Mouse (Mus musculus) cerebellum, adult 18-20 months (tissue): Measurements from ENCODE around the gene Bcl2.

Source experiments
- DNase-seq, 2 experiments: peaks; one replicate each; pipeline ENCODE4 v3.0.0; 2021

Bcl2 gene

DNA sequence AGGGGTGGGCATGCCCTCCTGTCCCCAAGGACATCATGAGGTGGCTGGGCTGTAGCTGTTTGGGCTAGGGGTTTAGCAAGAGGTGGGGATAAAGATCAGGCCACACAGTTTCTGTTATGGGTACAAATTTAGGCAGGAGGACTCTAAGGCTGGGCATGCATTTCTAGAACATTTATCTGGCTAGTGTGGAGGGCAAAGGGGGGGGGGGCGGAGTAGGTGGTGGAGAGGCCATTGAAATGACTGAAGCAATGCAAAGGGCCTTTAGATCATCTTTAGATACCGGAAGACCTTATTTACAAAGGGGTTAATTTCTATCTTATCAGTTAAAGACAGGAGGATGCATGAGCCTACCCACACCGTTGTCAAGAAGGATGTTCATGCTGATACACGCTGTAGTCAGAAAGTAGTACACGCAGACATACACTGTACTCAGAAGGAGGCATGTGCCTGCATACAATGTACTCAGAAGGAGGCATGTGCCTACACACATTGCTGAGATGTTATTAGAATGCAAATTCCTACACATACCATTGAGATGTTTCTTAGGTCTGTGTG is 55.7 kb downstream of the Bcl2 start:
- no peak for DNase-seq

DNA sequence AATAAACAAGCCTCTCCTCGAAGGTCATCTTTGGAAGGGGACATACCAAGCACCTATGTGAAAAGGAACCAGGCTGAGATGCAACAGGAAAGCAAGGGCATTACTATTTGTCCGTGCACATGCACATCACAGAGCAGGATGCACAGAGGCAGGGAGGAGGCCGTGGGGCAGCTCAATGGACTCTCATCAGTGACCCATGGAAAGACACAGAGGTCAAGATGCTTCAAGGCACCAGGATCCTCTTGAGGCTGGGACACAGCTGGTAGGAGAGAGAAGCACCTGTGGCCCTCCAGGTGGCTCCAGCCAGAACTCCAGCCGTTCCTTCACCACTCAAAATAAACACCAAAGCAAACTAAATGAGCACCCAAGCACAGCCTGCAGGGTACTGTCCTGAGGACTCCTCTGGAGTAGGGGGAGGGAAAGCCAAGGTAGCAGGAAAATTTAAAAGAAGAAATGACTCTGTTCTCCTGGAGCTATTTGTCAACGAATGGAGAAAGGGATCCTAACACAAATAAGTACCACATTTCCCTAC is 57.8 kb downstream of the Bcl2 start:
- no peak for DNase-seq

DNA sequence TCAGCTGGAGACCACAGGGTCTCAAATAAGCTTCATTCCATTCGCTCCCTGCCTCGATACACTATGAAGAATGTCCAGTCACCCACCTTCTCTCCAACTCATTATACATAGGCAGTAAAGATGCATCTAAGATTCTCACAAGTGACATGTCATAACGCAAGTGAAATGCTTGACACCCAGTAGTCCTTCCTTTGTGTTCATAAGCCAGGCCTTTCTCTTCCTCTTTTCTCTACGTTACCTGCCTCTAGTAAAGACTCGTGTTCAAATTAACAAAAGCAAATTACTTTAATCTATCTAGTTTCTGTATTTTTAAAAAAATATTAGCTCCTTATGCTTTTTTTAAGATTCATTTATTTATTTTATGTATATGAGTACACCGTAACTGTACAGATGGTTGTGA is 59.8 kb downstream of the Bcl2 start:
- no peak for DNase-seq

DNA sequence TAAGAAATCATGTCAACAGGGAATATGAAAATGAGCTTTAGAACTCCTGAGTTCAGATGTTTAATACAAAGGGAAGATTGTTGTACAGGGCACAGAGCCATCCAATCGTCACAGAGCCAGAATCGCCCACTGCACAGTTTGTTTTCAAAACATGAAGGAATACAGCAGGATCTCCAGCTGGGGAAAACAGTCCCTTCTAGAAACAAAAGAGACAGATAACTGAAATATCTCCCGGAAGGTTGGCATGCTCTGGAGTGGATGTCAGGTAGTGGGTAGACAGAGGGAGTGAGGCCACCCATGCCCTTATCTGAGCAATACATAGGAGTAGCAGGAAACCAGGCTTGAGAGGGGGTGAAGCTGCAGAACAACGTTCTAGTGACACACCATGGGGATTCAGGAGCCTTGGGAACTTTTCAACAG is 60.6 kb downstream of the Bcl2 start:
- no peak for DNase-seq

DNA sequence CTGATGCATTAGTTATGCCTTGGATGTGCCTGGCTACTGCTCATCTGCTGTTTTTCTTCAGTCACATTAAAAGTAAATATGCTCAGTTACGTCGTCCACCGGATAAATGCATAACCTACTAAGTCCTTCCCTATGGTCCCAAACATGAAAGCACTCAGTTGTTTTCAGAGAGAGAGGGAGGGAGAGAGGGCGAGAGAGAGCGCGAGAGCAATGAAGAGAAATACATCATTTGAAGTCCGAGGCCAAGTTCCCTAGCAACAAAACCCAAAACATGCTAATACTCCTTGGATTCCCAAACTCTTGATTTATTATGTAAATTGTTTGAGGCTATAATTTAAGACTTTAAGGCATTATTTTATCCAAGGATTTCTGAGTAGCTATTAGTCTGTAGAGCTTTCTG is 62.9 kb downstream of the Bcl2 start:
- no peak for DNase-seq

DNA sequence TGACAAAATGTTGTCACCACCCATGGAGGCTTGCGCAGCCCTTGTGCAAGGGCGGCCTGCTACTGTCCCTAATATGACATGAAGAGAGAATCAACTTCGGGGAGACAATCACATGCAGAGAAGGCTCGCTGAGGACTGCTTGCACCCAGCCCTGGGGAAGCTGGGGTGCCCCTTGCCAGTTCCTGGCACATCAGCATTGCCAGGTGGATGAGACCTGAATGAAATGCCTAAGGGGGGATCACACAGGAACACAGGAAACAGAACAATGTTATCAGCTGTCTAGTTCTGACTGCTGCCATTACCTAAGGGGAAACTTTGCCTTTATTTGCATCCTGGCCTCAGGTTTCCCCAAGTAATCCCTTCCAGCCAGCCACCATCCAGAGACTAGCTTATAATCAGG is 63.6 kb downstream of the Bcl2 start:
- no peak for DNase-seq

DNA sequence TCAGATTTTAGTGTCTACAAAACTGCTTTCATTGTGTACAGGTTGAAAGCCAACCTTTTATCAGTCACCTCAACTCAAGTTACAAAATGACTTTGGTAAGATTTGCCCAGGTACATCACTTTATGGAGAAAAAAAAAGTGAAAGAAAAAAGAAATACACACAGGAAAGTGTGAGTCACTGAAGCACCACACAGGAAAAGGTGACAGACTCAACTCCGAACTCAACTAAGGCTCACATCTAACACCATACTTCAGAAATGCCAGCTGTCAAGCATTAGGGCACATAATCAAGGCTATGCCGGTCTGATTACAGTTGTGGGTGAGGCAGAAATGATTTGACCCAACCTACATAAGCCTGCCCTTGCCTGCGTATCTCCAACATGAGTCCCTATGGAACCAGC is 66.7 kb downstream of the Bcl2 start:
- DNase-seq = no peak

DNA sequence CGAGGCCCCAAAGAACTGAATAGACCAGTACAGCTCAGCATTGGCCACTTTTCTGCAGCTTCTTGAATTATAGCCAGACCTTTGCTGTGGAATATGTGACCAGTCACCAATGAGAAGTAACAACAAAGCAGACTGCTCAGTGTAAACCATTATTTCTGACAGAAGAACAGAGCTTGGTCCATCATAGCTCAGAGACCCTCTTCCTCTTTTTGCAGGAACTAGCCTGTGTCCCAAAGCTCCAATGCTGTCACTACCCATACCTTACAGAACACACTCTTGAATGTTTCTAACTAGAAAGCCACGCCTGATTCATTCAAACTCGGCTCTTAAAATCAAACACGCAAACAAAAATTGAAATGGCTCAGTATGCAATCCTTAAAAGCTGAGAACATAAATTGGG is 69.5 kb downstream of the Bcl2 start:
- DNase-seq = no peak

DNA sequence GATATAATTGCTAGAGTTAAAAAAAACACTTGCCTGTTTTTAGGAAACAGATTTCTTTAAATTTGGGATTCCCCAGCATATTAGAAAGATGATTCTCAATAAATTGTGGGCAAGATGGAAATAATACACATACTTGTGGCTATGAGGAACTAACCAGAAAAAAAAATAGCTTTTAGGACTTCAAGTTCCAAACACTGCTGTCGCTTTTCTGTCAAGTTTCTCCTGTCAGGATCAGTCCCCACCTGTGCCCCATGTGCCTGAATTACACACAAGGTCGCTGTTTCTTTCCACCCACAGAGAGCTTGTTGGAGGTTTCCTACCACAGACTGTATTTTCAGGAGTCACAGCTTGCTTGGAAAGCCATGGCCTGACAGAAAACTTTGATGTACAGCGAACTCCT is 70.5 kb downstream of the Bcl2 start:
- no peak for DNase-seq

DNA sequence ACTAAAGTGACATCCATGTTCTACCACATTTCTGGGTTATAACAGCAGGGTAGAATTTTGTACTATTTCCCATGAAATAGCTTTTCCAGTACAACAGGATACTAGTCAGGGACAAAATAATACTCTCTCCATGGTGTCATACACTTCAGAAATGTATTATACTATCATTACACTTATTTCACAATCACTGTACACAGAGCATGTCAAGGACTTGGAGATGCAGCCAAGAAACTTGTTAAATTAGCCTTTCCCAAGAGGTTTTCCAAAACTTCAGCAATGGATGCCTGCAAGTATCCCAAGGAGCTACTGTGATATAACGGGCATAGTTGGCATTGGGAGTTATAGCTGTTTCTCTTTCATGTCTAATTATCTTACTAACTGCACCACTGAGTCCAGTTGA is 73.5 kb downstream of the Bcl2 start:
- no peak for DNase-seq

DNA sequence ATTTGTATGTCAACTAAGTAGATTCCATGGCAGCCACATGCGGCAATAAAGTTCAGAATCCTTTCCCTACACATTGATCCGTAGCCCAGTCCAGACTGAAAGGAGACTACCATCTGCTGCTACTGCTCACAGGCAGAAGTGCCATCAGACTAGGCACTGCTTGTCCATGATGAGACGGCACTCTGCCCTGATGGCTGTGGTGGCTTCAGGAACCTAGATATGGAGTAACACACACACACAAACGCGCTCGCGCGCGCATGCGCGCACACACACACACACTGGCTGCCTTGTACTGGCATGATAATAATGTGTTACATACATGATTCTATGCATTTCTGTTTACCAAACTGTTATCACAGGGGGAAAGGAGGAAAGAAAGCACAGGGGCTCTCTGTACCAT is 76.4 kb downstream of the Bcl2 start:
- no peak for DNase-seq

DNA sequence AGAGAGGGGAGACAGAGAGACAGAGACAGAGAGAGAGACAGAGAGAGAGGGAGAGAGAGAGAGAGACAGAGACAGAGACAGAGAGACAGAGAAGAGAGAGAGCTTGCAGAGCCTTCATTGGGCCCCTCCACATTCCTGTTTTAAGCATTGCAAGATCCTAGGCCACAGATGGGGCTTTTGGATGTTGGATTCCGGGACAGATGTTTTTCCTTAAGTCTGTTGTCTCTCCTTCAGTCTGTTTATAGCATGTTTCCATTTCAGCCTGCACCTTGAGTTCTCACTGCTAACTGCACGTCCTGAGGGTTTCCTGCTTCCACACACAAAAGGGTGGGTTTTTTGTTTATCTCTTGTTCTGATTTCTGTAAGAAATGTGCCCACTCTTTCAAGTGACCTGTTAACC is 77.4 kb downstream of the Bcl2 start:
- no peak for DNase-seq

DNA sequence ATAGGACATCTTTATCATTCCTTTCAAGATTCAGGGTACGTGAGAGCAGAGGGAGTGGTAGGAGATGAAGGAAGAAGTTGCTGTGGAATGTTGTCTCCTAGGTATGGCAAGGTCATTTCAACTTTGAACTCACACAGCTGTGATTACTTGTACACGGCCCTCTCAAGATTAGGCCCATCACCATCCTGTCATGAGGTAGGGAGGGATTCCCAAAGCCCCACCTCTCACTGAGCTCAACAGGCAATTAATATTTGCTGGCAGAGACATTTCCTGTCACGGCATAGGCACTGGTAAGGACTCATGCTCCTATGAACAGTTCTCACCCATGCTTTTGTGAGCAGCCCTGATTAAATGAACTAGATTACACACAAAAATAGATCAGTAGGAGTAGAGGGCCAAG is 80.9 kb downstream of the Bcl2 start:
- no peak for DNase-seq

DNA sequence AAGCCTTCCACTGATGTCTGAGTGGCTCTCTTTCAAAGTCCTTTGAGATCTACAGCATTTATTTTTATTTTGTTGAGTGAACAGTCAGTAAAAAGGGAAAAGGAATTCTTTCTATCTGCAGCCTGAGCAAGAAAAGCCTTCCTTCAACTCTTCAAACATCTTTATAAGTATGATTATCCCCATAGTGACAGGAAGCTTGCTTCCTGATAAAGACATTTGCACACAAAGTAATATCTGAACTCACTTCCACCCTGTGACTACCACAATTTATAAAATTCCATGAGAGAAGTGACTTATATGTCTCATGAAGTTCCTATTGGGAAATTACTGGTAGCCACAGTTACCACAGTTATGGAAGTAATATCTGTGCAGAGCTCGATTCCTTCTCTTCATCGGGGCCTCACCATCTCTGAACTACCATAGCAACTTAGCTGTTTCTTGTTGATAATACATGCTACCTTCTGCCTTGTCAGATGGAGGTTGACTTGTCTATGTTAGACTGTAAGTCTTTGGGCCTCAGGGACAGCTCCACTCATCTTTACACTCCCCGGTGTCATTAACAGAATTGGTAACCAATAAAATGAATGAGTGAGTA is 82.1 kb downstream of the Bcl2 start:
- DNase-seq = no peak

DNA sequence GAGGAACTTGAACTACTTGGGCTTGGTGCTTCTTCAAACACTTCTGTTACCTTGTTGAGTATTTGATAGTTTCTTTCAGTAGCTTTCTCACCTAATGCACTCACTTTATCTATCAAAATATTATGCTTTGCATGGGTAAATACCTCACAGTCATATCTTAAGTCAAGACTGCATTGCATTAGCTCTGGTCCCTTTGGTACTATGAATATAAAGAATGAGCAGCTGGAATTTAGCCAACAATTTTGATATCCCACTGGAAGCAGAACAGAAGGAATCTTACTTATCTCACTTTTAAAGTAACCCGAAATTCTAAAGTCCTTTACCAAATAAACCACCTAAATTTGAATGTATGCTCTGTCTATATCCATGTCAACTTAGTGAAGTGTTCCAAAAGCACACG is 83.1 kb downstream of the Bcl2 start:
- DNase-seq = no peak

DNA sequence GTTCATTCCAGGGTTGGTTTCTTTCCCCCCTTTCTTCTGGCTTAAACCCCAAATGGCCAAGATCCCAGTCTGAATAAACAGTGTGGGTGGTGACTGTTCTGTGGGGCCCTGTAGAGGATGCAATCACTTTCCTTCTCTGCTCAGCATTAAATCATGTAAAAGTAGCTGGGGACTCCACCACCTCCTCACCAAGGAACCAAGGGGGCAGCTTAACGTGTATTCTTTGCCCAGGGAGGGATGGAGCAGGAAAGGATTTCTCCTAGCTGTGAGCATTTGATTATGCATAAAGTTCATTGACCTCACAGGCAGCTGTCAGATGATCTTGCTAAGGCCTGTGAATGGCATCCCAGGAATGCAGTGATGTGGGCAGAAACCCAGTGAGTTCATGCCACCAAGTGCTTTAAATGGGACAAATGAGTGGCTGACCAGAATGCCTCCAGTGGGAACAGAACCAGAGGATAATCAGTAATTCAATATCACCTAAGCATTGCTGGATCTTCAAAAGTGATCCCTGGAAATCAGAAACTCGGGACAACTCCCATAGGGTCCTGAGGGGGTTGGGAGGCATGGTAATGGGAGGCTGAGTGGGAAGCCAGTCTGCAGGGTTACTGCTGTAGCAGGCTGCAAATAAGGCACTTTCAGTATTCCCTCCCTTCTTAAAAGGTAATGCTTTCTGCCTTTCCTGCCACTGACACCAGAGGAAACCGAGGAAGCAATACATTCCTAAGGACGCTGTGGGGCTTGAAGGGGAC is 84.0 kb downstream of the Bcl2 start:
- DNase-seq = no peak

DNA sequence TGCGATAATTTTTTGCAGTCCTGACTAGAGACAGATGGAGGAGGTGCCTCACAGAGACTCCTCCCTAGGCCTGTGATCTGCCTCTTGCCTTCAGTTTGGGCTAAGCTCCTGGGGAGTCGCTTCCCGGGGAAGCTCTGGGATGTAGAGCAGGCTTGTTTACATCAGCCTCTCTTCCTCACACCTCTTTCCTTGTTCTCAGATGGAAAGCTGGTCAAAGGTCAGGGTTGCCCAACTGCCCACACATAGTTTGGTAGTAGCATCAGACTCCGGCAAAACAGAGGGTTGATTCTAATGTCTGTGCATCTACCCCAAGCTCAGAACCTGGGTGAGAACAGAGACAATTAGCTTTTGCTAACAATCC is 84.6 kb downstream of the Bcl2 start:
- DNase-seq = no peak

DNA sequence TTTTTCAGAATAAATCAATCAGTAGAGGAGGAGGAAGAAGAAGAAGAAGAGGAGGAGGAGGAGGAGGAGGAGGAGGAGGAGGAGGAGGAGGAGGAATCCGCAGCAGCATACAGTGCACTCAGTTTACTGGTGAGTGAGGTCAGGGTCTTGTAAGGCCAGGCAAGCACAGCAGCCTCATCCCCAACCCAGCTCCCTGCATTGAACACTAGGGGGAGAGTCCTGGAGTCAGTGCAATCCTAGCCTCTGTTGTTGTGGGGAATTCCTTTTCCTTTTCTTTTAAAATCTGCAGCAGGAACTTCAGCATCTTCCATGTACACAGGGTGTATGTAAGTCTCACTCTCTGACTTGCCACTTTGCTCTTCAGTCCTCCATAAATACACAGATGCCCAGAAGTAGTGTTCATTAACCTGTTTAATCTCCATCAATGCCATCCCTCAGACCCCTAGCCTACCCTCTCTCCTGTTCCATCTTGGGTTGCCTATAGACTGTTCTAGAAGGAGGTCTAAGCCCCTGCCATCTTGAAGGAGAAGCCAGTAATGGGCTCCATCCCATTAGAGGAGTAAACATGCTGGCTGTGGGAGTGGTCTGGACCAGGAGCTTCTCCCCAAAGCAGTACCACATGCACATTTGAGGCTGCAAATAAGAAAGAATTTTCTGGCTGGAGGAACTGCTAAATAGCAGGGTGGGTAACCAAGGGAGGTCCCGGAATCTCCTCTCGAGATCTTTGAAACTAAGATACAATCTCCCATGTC is 85.2 kb downstream of the Bcl2 start:
- DNase-seq = peak in 1 of 2 experiments; percentile 11

DNA sequence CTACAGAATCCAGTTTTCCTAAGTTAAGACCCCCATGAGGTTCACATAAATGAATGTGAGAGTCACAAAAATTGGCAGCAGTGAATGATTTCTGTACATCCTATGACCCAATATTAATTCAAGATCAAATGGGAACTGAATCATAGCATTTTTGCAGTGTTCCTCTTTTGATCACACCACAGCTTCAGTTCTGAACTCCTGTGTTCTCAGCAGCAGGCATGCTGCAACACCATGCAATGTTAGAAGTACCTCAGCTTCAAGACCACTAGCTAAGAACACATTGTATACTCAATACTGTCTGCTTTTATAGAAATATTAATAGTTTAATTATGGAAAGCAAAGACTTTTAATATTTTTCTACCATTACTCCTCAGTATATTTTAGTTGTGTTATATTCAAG is 85.8 kb downstream of the Bcl2 start:
- DNase-seq = no peak

DNA sequence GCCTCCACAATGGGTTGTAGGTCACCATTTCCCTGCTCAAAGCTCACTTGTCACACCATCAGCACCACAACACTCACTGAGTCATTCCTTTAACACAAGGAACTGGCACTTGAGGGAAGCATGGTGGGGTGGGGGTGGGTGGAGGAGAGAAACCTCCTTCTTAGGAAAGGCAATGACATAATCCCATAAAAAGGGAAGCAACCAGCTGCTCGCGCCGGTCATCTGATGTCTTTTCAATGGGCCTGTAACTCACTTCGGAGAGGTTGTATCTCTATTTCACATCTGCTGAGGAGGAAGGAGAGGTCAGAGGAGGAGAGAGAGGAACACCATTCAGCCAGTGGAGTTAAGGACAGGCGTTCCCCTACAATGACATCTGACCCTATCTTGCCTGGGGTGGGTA is 86.8 kb downstream of the Bcl2 start:
- DNase-seq = no peak

DNA sequence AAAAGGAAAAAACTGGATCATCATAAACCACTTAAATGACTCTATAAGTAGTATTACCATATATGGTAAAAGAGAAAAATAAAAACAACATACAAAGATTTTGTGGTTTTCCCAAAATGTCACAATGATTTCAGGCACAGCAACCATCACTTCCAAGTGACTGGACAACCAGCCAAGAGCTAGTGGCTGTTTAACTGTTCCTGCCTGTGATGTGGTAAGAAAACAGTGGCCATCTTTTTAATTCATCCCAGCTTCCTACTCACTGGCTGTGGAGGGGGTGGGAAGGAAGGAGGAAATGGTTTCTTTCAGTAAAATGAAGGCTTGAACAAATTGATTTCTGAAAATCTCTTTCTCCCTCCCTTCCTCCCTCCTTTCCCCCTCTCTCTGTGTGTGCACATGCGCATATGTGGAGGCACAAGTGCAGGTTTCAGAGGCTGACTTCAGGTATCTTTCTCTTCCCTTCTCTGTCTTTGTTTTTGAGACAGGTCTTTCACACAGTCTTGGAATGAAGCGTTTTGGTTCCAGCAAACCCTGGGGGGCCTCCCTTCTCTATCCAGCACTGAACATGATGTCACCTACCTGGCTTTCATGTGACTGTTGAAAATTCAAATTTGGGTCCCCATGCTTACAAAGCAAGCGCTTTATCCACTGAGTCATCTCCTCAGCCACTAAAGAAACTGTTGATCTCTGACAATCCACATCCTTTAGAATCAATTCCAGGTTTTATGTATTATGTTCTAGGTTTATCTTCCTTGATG is 93.7 kb downstream of the Bcl2 start:
- DNase-seq = no peak

DNA sequence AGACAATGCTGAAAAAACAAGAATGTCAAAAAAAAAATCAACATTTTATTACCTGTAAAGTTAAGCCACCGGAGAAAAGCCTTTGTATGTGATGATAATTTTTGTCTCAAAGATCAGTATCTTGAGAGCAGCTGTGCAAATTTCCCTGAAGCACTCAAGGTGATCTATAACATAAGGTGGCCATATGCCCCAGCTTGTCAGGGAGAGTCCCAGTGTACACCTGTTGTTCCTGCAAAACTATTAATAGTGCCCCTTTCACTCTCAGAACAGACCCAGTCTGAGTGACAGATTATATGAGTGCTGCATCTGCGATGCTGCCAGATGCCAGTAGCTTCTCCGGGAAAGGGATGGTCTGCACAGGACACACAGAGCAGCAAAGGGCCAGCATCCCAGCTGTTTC is 95.3 kb downstream of the Bcl2 start:
- DNase-seq = no peak

DNA sequence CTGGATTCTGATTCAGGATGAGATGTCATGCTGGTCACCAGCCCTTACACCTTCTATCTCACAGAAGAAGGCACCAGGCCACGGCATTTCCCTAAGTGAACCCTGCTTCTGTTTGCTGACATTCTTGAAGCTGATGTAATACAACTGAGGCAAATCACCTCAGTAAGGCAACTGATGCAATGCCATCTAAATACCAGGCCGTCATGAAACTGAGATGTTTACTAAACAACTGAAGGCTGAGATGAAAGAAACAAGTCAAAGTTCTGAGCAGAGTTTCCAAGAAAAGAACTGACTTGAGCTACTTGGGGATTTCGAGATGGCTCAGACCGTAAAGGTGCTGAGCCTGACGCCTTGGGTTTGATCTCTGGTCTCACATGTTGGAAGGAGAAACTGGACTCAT is 97.1 kb downstream of the Bcl2 start:
- DNase-seq = no peak
